Mouse (Mus musculus): ENCODE data around the gene Usp17lc. TPM values are rescaled to one million over a fixed set of nuclear protein-coding genes. Genes with fewer than 3 reads are reported as not detected.
"Not testable (repeated sequence)": the region's sequence is repeated elsewhere in the genome, so short reads cannot be mapped to it uniquely, and the experiment has no call there.

Gene Usp17lc
- not detected in 2 replicates for total RNA-seq (2014; rRNA removed)
- not detected in 2 replicates for polyA plus RNA-seq (2015; fragmentation: Nextera tagmentation; extraction: Ambion mirVana)

- H3K4me2 ChIP-seq (ENCODE audit: low read depth, low read length); H3K27ac ChIP-seq; H3K9me3 ChIP-seq (ENCODE audit: low read length); H3K27me3 ChIP-seq (ENCODE audit: insufficient read depth, low read length); DNase-seq (ENCODE audit: low spot score); H3K4me3 ChIP-seq (ENCODE audit: low read length); H3K36me3 ChIP-seq (ENCODE audit: insufficient read depth, low read length); H3K9ac ChIP-seq (replicated peaks; ENCODE audit: low read length); H3K4me1 ChIP-seq (ENCODE audit: insufficient read depth, low read length); ATAC-seq: not testable (repeated sequence)
- 77% methylated on average over 1 of the region's 1 CpGs for WGBS
These were observed at the start of gene Usp17lc for GRCm38 (mm10) chr7:103414772-103415171. Usp17lc (plus strand) TSS chr7:103415072.

GRCm38 (mm10) chr7:103386077-103386476 is 28.8 kb upstream of the Usp17lc start, which contains the start of gene Olfr603:
Olfr603 (minus strand) TSS chr7:103386177.
- no peaks in the 10 kb centered on the region for H3K27me3 ChIP-seq (ENCODE audit: insufficient read depth, low read length)
- no peak within 1 kb of the TSS for H3K27ac ChIP-seq
- DNase-seq (ENCODE audit: low spot score) (no peak), ATAC-seq (no peak)
- no peaks in the 10 kb centered on the region for H3K9me3 ChIP-seq (ENCODE audit: low read length)
- H3K9ac ChIP-seq (replicated peaks; ENCODE audit: low read length), result no peak within 1 kb of the TSS
- H3K4me3 ChIP-seq (ENCODE audit: low read length), result no peak within 1 kb of the TSS
- no peak for TF ChIP-seq CTCF (IDR thresholded peaks at IDR 0.05; ENCODE audit: low read depth)
- no peaks in the 10 kb centered on the region for H3K36me3 ChIP-seq (ENCODE audit: insufficient read depth, low read length)
- H3K4me1 ChIP-seq (ENCODE audit: insufficient read depth, low read length), result no peaks in the 10 kb centered on the region
- H3K4me2 ChIP-seq (ENCODE audit: low read depth, low read length), result no peak within 1 kb of the TSS

DNA sequence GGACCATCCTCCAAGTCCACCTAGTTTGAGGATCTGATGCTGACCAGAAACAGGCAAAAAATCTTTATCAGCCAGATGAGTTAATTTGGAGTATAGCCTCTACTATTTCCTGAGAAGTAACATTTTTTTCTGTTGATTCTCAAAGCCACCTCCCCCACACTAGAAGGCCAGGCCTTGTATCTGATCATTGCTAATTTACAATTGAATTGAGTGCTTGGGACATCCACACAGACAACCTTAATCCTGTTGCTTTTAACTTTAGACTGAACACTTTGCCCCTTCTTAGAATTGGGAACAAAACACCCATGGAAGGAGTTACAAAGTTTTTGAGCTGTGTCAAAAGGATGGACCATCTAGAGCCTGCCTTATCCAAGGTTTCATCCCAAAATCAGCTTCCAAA is 17.1 kb upstream of the Usp17lc start:
- Histone ChIP-seq H3K27me3 (ENCODE audit: insufficient read depth, low read length) (no peaks in the 10 kb centered on the region), H3K4me2 (ENCODE audit: low read depth, low read length) (no peak overlapping the region), H3K9me3 (ENCODE audit: low read length) (no peaks in the 10 kb centered on the region), H3K9ac (replicated peaks; ENCODE audit: low read length) (no peak overlapping the region), H3K4me3 (ENCODE audit: low read length) (no peak overlapping the region), H3K36me3 (ENCODE audit: insufficient read depth, low read length) (no peaks in the 10 kb centered on the region), H3K4me1 (ENCODE audit: insufficient read depth, low read length) (no peaks in the 10 kb centered on the region), H3K27ac (no peak overlapping the region)
- TF ChIP-seq CTCF (IDR thresholded peaks at IDR 0.05; ENCODE audit: low read depth), result no peak
- DNase-seq (ENCODE audit: low spot score) (no peak), ATAC-seq (no peak)

- no peak for ATAC-seq
- Histone ChIP-seq H3K4me2 (ENCODE audit: low read depth, low read length) (no peak overlapping the region), H3K4me3 (ENCODE audit: low read length) (no peak overlapping the region), H3K27me3 (ENCODE audit: insufficient read depth, low read length) (no peaks in the 10 kb centered on the region), H3K9ac (replicated peaks; ENCODE audit: low read length) (no peak overlapping the region), H3K4me1 (ENCODE audit: insufficient read depth, low read length) (no peaks in the 10 kb centered on the region), H3K9me3 (ENCODE audit: low read length) (no peaks in the 10 kb centered on the region), H3K27ac (no peak overlapping the region), H3K36me3 (ENCODE audit: insufficient read depth, low read length) (no peaks in the 10 kb centered on the region)
- DNase-seq (ENCODE audit: low spot score), result no peak
- WGBS, result 3% methylated on average over 1 of the region's 1 CpGs
- TF ChIP-seq CTCF (IDR thresholded peaks at IDR 0.05; ENCODE audit: low read depth), result no peak
These were observed 15.9 kb upstream of the Usp17lc start for GRCm38 (mm10) chr7:103398981-103399380.

DNA sequence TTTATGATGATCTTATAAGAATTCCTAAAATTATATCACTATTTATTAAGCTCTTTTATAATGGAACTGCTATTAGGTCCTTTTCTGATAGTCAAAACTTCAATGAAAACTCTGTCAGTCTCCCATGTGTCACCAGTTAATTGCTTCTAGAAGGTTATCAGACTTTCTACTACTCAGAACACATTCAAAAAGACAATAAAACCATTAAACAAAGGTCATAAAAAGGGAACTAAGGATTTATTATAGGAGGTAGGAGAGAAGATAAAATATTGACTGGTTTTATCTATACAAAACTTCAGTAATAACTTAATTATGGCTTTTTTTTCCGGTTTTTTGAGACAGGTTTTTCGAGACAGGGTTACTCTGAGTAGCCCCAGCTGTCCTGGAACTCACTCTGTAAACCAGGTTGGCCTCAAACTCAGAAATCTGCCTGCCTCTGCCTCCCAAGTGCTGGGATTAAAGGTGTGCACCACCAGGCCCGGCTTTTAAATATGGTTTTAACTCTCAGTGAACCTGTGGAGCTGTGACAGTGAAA is 8.3 kb upstream of the Usp17lc start:
- not testable (repeated sequence) for DNase-seq (ENCODE audit: low spot score); H3K9ac ChIP-seq (replicated peaks; ENCODE audit: low read length); H3K9me3 ChIP-seq (ENCODE audit: low read length); H3K27ac ChIP-seq; H3K4me1 ChIP-seq (ENCODE audit: insufficient read depth, low read length); H3K4me2 ChIP-seq (ENCODE audit: low read depth, low read length); H3K36me3 ChIP-seq (ENCODE audit: insufficient read depth, low read length); ATAC-seq; H3K27me3 ChIP-seq (ENCODE audit: insufficient read depth, low read length); H3K4me3 ChIP-seq (ENCODE audit: low read length)
- 77% methylated on average over 3 of the region's 3 CpGs for WGBS

- no peak for TF ChIP-seq CTCF (IDR thresholded peaks at IDR 0.05; ENCODE audit: low read depth)
- no peaks in the 10 kb centered on the region for H3K27me3 ChIP-seq (ENCODE audit: insufficient read depth, low read length)
- WGBS, result 84% methylated on average over 1 of the region's 1 CpGs
- no peak within 1 kb of the TSS for H3K4me3 ChIP-seq (ENCODE audit: low read length)
- ATAC-seq (no peak), DNase-seq (ENCODE audit: low spot score) (no peak)
- no peaks in the 10 kb centered on the region for H3K9me3 ChIP-seq (ENCODE audit: low read length)
- H3K4me1 ChIP-seq (ENCODE audit: insufficient read depth, low read length), result no peaks in the 10 kb centered on the region
- no peaks in the 10 kb centered on the region for H3K36me3 ChIP-seq (ENCODE audit: insufficient read depth, low read length)
- H3K9ac ChIP-seq (replicated peaks; ENCODE audit: low read length), result no peak within 1 kb of the TSS
- H3K4me2 ChIP-seq (ENCODE audit: low read depth, low read length), result no peak within 1 kb of the TSS
- no peak within 1 kb of the TSS for H3K27ac ChIP-seq
These were observed 30.5 kb downstream of the Usp17lc start, which contains the start of gene Olfr605 for GRCm38 (mm10) chr7:103445339-103445738. Olfr605 (minus strand) TSS chr7:103445439.

- DNase-seq (ENCODE audit: low spot score) (no peak), ATAC-seq (no peak)
- Histone ChIP-seq H3K27me3 (ENCODE audit: insufficient read depth, low read length) (no peaks in the 10 kb centered on the region), H3K36me3 (ENCODE audit: insufficient read depth, low read length) (no peaks in the 10 kb centered on the region), H3K4me3 (ENCODE audit: low read length) (no peak within 1 kb of the TSS), H3K4me1 (ENCODE audit: insufficient read depth, low read length) (no peaks in the 10 kb centered on the region), H3K27ac (no peak within 1 kb of the TSS), H3K9me3 (ENCODE audit: low read length) (no peaks in the 10 kb centered on the region), H3K9ac (replicated peaks; ENCODE audit: low read length) (no peak within 1 kb of the TSS), H3K4me2 (ENCODE audit: low read depth, low read length) (no peak within 1 kb of the TSS)
- TF ChIP-seq CTCF (IDR thresholded peaks at IDR 0.05; ENCODE audit: low read depth), result no peak
- 93% methylated on average over 2 of the region's 2 CpGs for WGBS
These were observed 33.9 kb downstream of the Usp17lc start, which contains the start of gene Olfr606 for GRCm38 (mm10) chr7:103448746-103449145. Olfr606 (plus strand) TSS chr7:103449046.

Data from hindbrain, postnatal 0 days (tissue).